Mouse (Mus musculus): ENCODE results near the gene Adora1. TPM values are rescaled to one million over a fixed set of nuclear protein-coding genes. Genes with fewer than 3 reads are reported as not detected.

The Adora1 gene
- polyA plus RNA-seq, 1 experiment from 2014 or later, result 0.84 TPM

GRCm38 (mm10) chr1:134167416-134168305 lies 67.6 kb downstream of the Adora1 start:
- Histone ChIP-seq H3K36me3 (ENCODE audit: control insufficient read depth, insufficient read depth, low read length) (no peaks in the 10 kb centered on the region), H3K9me3 (ENCODE audit: control insufficient read depth, low read length) (no peaks in the 10 kb centered on the region), H3K4me1 (replicated peaks; ENCODE audit: control insufficient read depth, insufficient read depth, low read length) (no peaks in the 10 kb centered on the region), H3K9ac (ENCODE audit: low read length) (no peak overlapping the region), H3K4me2 (ENCODE audit: low read depth, low read length, severe bottlenecking) (no peak overlapping the region), H3K4me3 (ENCODE audit: low read depth, low read length) (no peak overlapping the region), H3K27ac (ENCODE audit: low read depth, low read length) (no peak overlapping the region), H3K27me3 (ENCODE audit: control insufficient read depth, insufficient read depth, low read length) (no peaks in the 10 kb centered on the region)
- ATAC-seq (replicated peaks; ENCODE audit: low FRiP score), result no peak
- 46% methylated on average over 14 of the region's 14 CpGs for WGBS
- no peak for DNase-seq (ENCODE audit: low spot score)

GRCm38 (mm10) chr1:134166547-134166946 lies 68.7 kb downstream of the Adora1 start:
- no peak overlapping the region for H3K27ac ChIP-seq (ENCODE audit: low read depth, low read length)
- no peak for ATAC-seq (replicated peaks; ENCODE audit: low FRiP score)

GRCm38 (mm10) chr1:134164454-134164853 lies 70.8 kb downstream of the Adora1 start:
- no peaks in the 10 kb centered on the region for H3K36me3 ChIP-seq (ENCODE audit: control insufficient read depth, insufficient read depth, low read length)
- WGBS, result 55% methylated on average over 4 of the region's 4 CpGs
- H3K4me1 ChIP-seq (replicated peaks; ENCODE audit: control insufficient read depth, insufficient read depth, low read length), result no peaks in the 10 kb centered on the region
- no peaks in the 10 kb centered on the region for H3K9me3 ChIP-seq (ENCODE audit: control insufficient read depth, low read length)
- ATAC-seq (replicated peaks; ENCODE audit: low FRiP score), result no peak
- H3K27me3 ChIP-seq (ENCODE audit: control insufficient read depth, insufficient read depth, low read length), result no peaks in the 10 kb centered on the region
- H3K9ac ChIP-seq (ENCODE audit: low read length), result no peak overlapping the region
- H3K27ac ChIP-seq (ENCODE audit: low read depth, low read length), result no peak overlapping the region
- DNase-seq (ENCODE audit: low spot score), result no peak
- no peak overlapping the region for H3K4me2 ChIP-seq (ENCODE audit: low read depth, low read length, severe bottlenecking)
- H3K4me3 ChIP-seq (ENCODE audit: low read depth, low read length), result no peak overlapping the region

More at GRCm38 (mm10) chr1:134166547-134166946, 68.7 kb downstream of the Adora1 start:
- Histone ChIP-seq H3K36me3 (ENCODE audit: control insufficient read depth, insufficient read depth, low read length) (no peaks in the 10 kb centered on the region), H3K9me3 (ENCODE audit: control insufficient read depth, low read length) (no peaks in the 10 kb centered on the region), H3K4me3 (ENCODE audit: low read depth, low read length) (no peak overlapping the region), H3K27me3 (ENCODE audit: control insufficient read depth, insufficient read depth, low read length) (no peaks in the 10 kb centered on the region), H3K4me1 (replicated peaks; ENCODE audit: control insufficient read depth, insufficient read depth, low read length) (no peaks in the 10 kb centered on the region), H3K9ac (ENCODE audit: low read length) (no peak overlapping the region), H3K4me2 (ENCODE audit: low read depth, low read length, severe bottlenecking) (no peak overlapping the region)
- no peak for DNase-seq (ENCODE audit: low spot score)
- 92% methylated on average over 3 of the region's 3 CpGs for WGBS

GRCm38 (mm10) chr1:134163476-134163875 lies 71.8 kb downstream of the Adora1 start:
- H3K9me3 ChIP-seq (ENCODE audit: control insufficient read depth, low read length), result no peaks in the 10 kb centered on the region
- H3K36me3 ChIP-seq (ENCODE audit: control insufficient read depth, insufficient read depth, low read length), result no peaks in the 10 kb centered on the region
- no peak overlapping the region for H3K9ac ChIP-seq (ENCODE audit: low read length)
- 89% methylated on average over 7 of the region's 7 CpGs for WGBS
- no peaks in the 10 kb centered on the region for H3K27me3 ChIP-seq (ENCODE audit: control insufficient read depth, insufficient read depth, low read length)
- H3K4me3 ChIP-seq (ENCODE audit: low read depth, low read length), result no peak overlapping the region
- no peaks in the 10 kb centered on the region for H3K4me1 ChIP-seq (replicated peaks; ENCODE audit: control insufficient read depth, insufficient read depth, low read length)
- no peak overlapping the region for H3K27ac ChIP-seq (ENCODE audit: low read depth, low read length)
- no peak for ATAC-seq (replicated peaks; ENCODE audit: low FRiP score)
- no peak for DNase-seq (ENCODE audit: low spot score)
- no peak overlapping the region for H3K4me2 ChIP-seq (ENCODE audit: low read depth, low read length, severe bottlenecking)

GRCm38 (mm10) chr1:134162510-134163225 lies 72.6 kb downstream of the Adora1 start:
- H3K9me3 ChIP-seq (ENCODE audit: control insufficient read depth, low read length), result no peaks in the 10 kb centered on the region
- no peak overlapping the region for H3K27ac ChIP-seq (ENCODE audit: low read depth, low read length)
- H3K4me1 ChIP-seq (replicated peaks; ENCODE audit: control insufficient read depth, insufficient read depth, low read length), result no peaks in the 10 kb centered on the region
- H3K4me3 ChIP-seq (ENCODE audit: low read depth, low read length), result no peak overlapping the region
- H3K36me3 ChIP-seq (ENCODE audit: control insufficient read depth, insufficient read depth, low read length), result no peaks in the 10 kb centered on the region
- 81% methylated on average over 6 of the region's 6 CpGs for WGBS
- DNase-seq (ENCODE audit: low spot score) (no peak), ATAC-seq (replicated peaks; ENCODE audit: low FRiP score) (no peak)
- no peaks in the 10 kb centered on the region for H3K27me3 ChIP-seq (ENCODE audit: control insufficient read depth, insufficient read depth, low read length)
- H3K9ac ChIP-seq (ENCODE audit: low read length), result no peak overlapping the region
- no peak overlapping the region for H3K4me2 ChIP-seq (ENCODE audit: low read depth, low read length, severe bottlenecking)

GRCm38 (mm10) chr1:134161399-134161798 lies 73.8 kb downstream of the Adora1 start:
- Histone ChIP-seq H3K9me3 (ENCODE audit: control insufficient read depth, low read length) (no peaks in the 10 kb centered on the region), H3K36me3 (ENCODE audit: control insufficient read depth, insufficient read depth, low read length) (no peaks in the 10 kb centered on the region), H3K4me2 (ENCODE audit: low read depth, low read length, severe bottlenecking) (no peak overlapping the region), H3K27ac (ENCODE audit: low read depth, low read length) (no peak overlapping the region), H3K4me1 (replicated peaks; ENCODE audit: control insufficient read depth, insufficient read depth, low read length) (no peaks in the 10 kb centered on the region), H3K9ac (ENCODE audit: low read length) (no peak overlapping the region), H3K4me3 (ENCODE audit: low read depth, low read length) (no peak overlapping the region), H3K27me3 (ENCODE audit: control insufficient read depth, insufficient read depth, low read length) (no peaks in the 10 kb centered on the region)
- DNase-seq (ENCODE audit: low spot score) (no peak), ATAC-seq (replicated peaks; ENCODE audit: low FRiP score) (no peak)
- WGBS, result 79% methylated on average over 6 of the region's 6 CpGs

GRCm38 (mm10) chr1:134160404-134160803 lies 74.8 kb downstream of the Adora1 start:
- DNase-seq (ENCODE audit: low spot score), result no peak
- no peak overlapping the region for H3K4me3 ChIP-seq (ENCODE audit: low read depth, low read length)
- H3K4me2 ChIP-seq (ENCODE audit: low read depth, low read length, severe bottlenecking), result no peak overlapping the region
- no peak for ATAC-seq (replicated peaks; ENCODE audit: low FRiP score)
- H3K36me3 ChIP-seq (ENCODE audit: control insufficient read depth, insufficient read depth, low read length), result no peaks in the 10 kb centered on the region
- no peaks in the 10 kb centered on the region for H3K27me3 ChIP-seq (ENCODE audit: control insufficient read depth, insufficient read depth, low read length)
- WGBS, result 93% methylated on average over 3 of the region's 3 CpGs
- H3K9ac ChIP-seq (ENCODE audit: low read length), result no peak overlapping the region
- H3K4me1 ChIP-seq (replicated peaks; ENCODE audit: control insufficient read depth, insufficient read depth, low read length), result no peaks in the 10 kb centered on the region
- no peak overlapping the region for H3K27ac ChIP-seq (ENCODE audit: low read depth, low read length)
- no peaks in the 10 kb centered on the region for H3K9me3 ChIP-seq (ENCODE audit: control insufficient read depth, low read length)

GRCm38 (mm10) chr1:134154655-134155054 lies 80.6 kb downstream of the Adora1 start:
- Histone ChIP-seq H3K27ac (ENCODE audit: low read depth, low read length) (no peak overlapping the region), H3K4me1 (replicated peaks; ENCODE audit: control insufficient read depth, insufficient read depth, low read length) (no peaks in the 10 kb centered on the region), H3K9me3 (ENCODE audit: control insufficient read depth, low read length) (no peaks in the 10 kb centered on the region; the same call in 1 of the 2 replicates), H3K36me3 (ENCODE audit: control insufficient read depth, insufficient read depth, low read length) (no peaks in the 10 kb centered on the region), H3K4me3 (ENCODE audit: low read depth, low read length) (no peak overlapping the region), H3K9ac (ENCODE audit: low read length) (no peak overlapping the region), H3K4me2 (ENCODE audit: low read depth, low read length, severe bottlenecking) (no peak overlapping the region), H3K27me3 (ENCODE audit: control insufficient read depth, insufficient read depth, low read length) (no peaks in the 10 kb centered on the region)
- WGBS, result 60% methylated on average over 3 of the region's 3 CpGs
- no peak for DNase-seq (ENCODE audit: low spot score)
- no peak for ATAC-seq (replicated peaks; ENCODE audit: low FRiP score)
